Mouse (Mus musculus) cerebellum, postnatal 14 days (tissue): ENCODE measurements around the gene Cxxc4.
A peak's percentile ranks its signal among the peaks of the same experiment; 100 is the strongest.

Experiments used
- DNase-seq, 2 experiments: peaks; one replicate each; pipeline ENCODE4 v3.0.0; 2021; ENCODE audit warnings: mixed read lengths in 2 of 2

The Cxxc4 gene

DNA sequence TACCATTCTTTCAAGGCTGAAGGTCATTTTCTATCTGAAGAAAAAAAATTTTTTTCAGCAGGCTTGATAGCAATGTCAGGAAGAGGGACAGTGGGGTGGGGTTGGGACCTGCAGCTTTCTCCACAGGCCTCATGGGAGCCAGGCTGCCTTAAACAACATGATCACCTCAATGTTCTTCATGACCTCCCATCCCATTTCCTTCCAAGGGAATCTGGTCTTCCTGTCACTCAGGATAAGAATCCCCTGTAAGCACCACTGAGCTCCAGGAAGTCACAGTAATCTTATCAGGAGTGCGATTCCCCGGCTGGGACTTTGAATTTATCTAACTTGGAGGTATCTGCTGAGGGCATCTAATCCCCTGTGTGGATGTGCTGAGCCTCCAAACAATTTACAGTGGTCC is 17.9 kb downstream of the Cxxc4 start:
- no peak for DNase-seq

DNA sequence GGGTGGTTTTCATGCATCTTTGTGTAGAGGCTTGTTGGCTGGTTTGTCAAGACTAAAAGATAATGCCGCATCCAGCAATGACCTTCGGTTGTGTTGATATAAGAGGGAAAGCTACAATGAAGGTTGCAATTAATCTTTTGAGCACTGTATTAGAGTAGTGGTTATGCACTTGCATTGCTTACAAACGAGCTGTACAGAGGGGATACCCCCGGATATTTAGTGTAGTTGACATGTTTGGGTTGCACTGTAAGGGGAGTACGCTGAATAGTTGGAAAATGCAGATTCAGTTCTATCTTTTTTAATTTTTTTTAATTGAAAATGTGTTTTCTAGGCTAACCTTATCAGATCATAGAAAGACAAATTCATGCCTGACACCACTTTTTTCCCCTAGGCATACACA is 22.4 kb downstream of the Cxxc4 start:
- no peak for DNase-seq

DNA sequence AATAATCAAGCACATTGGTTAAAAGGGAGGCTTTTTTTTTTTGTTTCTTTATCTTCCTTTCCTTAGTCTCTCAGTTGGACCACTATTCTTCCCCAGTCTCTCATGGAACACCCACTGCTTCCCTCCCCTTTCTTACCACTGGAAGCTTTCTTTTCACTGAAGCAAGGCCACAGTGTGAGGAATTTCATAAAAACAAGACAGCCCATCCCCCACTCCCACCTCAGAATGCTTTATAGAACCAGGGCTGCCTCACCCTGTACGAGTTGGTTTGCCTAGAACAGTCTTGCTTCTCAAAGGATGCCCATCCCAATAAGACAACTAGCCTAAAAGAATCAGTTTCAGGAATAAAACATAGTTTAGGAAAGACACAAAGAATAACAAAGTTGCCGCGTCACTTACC is 23.0 kb downstream of the Cxxc4 start:
- DNase-seq = no peak

DNA sequence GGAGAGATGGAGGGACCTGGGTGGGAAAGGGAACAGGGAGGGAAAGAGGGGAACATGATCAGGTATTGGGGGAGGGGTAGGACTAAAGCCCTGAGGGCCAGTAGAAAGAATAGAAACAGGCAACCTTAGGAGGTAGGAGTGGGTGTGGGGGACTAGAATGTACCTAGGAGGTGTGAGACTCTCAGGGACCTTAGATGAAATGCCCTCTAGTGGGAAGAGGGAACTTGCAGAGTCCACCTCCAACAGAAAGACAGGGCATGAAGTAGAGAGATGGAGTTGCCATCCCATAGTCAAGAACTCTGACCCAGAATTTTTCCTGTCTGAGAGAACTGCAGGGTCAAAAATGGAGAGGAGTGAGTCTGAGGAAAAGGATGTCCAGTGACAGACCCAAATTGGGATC is 43.4 kb downstream of the Cxxc4 start:
- no peak for DNase-seq

DNA sequence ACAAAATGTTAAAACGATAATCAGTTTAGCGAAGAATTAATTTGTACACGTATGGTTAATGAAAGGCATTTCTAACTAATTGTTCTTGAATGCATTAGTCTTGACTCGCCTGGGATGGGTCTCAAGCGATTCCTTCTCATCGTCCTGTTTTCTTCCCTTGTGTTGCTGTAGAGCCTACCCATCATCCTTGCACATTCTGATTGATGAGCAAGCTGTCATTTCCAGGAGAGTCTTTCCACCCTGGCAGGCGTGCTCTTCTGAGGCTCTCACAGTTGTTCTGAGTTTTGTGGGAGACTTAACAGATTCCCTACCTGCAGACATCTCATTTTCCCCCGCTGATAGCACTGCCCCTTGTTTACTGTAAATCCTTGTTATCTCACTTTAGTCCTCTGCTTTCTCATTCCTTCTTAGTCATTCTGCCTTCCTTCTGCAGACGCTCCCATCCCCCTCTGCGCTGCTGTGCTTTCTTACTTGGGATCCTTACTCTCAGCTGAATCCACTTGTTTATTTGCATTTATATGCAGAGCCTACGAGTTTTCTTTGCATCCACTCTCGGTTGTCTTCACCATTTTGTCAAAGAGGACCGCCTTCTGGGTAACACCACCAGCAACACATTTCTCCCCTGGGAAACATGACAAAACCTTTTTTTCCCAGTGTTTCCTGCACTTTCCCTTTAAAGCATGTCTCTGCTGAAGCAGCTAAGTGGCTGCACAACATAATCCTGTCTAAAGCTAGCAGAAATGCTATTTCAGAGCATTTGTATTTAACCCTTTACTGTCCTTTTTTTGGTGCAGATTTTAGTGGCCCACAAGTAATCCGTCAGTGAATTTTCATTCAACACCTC is 45.5 kb downstream of the Cxxc4 start:
- no peak for DNase-seq

DNA sequence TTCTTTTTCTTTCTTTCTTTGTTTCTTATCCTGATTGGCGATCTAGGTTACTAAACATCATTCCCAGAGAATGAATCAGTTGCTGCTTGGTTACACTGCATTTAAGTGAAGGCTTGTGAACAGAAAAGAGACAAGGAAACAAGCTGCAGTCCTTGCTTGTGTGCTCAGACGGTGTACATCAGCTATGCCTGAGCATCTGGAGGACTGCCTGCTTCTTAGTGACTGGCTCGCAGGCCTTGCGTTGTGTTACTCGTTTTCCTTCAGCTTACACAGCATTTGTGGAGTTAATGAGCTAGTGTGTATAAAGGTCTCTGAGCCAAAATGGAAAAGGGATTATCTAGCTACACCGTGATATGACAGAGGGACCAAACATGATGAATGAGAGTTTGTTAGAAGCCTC is 58.9 kb downstream of the Cxxc4 start:
- DNase-seq = no peak

DNA sequence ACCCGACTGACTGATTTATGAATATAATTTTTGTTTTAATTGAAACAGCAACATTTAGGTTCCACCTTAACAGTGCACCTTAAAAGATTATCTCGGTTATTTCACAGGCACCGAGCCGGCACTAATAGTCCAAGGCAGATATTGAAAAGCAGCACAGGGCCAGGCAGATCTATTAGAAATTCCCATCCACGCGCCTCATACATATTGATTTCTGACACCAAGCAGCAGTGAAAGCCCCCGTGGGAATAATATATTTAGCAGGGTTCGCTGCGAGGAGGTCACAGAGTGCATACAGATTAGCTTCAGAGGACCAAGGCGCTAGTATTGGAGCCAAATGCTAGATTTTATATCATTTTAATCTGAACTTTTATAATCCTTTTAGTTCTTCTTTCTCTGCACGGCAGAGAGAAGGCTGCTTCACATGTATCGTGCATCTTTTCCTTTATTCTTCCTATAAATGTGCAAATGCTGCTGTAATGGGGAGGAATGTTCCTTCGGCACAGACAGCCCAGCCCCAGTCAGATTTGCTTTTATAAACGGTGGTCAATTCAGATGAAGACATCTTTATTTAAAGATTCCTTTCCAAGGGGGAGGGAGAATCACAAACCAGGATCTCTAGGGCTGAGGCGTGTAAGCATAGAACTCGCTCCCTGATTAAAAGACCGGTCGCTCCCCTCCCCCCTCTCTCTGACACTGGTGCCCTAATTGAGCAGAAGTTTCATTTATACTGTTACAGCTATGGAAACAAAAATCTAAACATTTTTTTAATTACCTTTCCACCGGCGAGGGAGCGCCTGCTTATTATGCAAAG is 66.6 kb downstream of the Cxxc4 start:
- DNase-seq = peak; percentile 40 to 49

DNA sequence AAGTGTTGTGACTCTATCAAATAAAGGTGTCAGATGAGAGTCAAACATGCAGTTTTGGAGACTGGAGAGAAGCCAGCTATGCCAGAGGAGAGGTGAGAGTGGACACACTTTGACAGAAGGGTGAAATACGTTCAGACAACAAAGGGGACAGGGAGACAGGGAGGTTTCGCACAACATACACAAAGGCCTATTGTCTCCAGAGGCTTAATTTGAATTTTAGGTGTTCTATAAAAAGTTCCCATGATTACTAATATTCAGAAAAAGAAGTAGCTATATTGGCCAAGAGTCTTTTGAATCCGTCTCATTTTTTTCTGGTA is 67.2 kb downstream of the Cxxc4 start:
- DNase-seq = no peak

DNA sequence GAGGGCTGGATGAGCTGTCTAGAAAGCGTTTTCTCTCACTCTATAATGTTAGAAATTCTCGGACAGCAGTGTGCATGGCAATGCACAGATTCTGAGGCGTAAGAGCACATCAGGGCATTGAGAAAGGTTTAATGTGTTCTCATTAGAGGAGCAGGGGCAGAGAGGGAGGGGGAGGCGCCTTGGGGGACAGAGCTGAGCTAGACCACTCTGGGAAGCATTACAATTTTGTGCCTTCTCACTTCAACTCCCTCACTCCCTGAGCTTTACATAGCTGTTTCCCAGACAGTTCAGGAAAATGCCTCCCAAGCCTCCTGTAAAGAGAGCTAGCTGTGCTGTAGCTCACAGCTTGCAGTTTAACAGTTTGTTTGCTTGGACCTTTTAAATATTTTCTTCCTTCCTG is 70.2 kb downstream of the Cxxc4 start:
- DNase-seq = no peak

DNA sequence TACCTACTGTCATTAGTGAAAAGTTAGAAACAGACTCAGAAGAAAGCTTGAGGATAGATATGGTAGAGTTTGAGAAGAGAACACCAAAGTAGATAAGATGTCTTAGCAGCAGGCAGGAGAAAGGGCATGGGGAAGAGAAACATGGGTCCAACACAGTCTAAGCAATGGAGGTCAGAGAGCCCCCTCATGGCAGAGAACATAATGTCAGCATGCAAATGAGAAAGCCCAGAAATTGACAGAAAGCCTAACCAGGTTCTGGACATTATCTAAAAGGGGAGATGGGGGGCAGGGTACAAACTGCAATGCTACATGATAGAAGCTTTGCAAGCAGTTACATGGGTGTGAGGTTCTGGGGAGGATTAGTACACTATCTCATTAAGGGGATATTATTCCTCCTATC is 71.5 kb downstream of the Cxxc4 start:
- DNase-seq = no peak
